Mouse (Mus musculus) brain, embryonic 14.5 days (tissue): ENCODE results near the gene Catsperb.
"Not testable (repeated sequence)": the region's sequence is repeated elsewhere in the genome, so short reads cannot be mapped to it uniquely, and the experiment has no call there.

Experiments
- CTCF ChIP-seq: fragments of 200-500 bp; IDR thresholded peaks from 2 replicates; pipeline ENCODE4 v1.5.1; 2012; ENCODE audit warnings: inconsistent platforms, mild to moderate bottlenecking, moderate library complexity, borderline replicate concordance; ENCODE audit not compliant: insufficient read depth, insufficient read length; ENCODE audit errors: extremely low read depth
- POLR2A ChIP-seq: fragments of 200-500 bp; IDR thresholded peaks from 2 replicates; pipeline ENCODE4 v1.6.1; 2012; ENCODE audit warnings: mild to moderate bottlenecking, inconsistent platforms, borderline replicate concordance; ENCODE audit not compliant: poor library complexity, insufficient read depth, insufficient read length, severe bottlenecking; ENCODE audit errors: extremely low read depth

DNA sequence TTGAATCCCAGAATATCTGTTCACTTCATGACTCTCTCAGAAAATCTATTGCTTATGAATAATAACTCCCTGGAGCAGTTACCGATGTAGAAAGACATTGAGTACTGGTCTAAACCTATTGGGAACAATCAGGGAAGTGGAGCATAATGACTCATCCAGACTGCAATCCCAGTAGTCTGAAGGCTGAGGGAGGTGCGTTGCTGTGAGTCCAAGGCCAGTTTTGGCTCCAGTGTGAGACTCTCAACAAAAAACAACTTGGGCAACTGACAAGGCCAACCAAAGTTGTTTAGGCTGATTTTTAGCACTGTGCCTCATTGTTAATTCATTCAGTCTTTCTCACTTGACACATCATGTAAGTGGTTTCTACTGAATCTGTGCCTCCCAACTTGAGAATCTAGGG lies 106.9 kb downstream of the Catsperb start:
- not testable (repeated sequence) for TF ChIP-seq POLR2A, CTCF
